Mouse (Mus musculus) kidney, embryonic 14.5 days (tissue): ENCODE data around the gene Lsm14a. TPM values are rescaled to one million over a fixed set of nuclear protein-coding genes. Genes with fewer than 3 reads are reported as not detected.
"Not testable (repeated sequence)": the region's sequence is repeated elsewhere in the genome, so short reads cannot be mapped to it uniquely, and the experiment has no call there.

Experiments
- ATAC-seq: fragments of 200-750 bp; cut with Nextera tagmentation; 2 replicates; pipeline ENCODE4 v1.8.0; 2017; ENCODE audit warnings: moderate number of reproducible peaks, mild to moderate bottlenecking, moderate TSS enrichment, moderate library complexity; ENCODE audit not compliant: low FRiP score, low TSS enrichment
- H3K27ac ChIP-seq: fragments of 300-500 bp; sonication (generic); 2 replicates; pipeline ENCODE4 v1.5.1; 2014; ENCODE audit warnings: low read depth, mild to moderate bottlenecking, low read length, moderate library complexity, mixed read lengths
- H3K27me3 ChIP-seq: fragments of 300-500 bp; sonication (generic); 2 replicates; pipeline ENCODE4 v1.6.1; 2014; ENCODE audit warnings: mild to moderate bottlenecking, low read length; ENCODE audit not compliant: control insufficient read depth, insufficient read depth
- H3K36me3 ChIP-seq: fragments of 300-500 bp; sonication (generic); 2 replicates; pipeline ENCODE4 v1.6.1; 2014; ENCODE audit warnings: low read length, mixed read lengths; ENCODE audit not compliant: control insufficient read depth, insufficient read depth
- H3K4me1 ChIP-seq: fragments of 300-500 bp; sonication (generic); 2 replicates; pipeline ENCODE4 v1.6.1; 2014; ENCODE audit warnings: low read length, mixed read lengths; ENCODE audit not compliant: control insufficient read depth, insufficient read depth
- H3K4me2 ChIP-seq: fragments of 300-500 bp; sonication (generic); replicated peaks from 2 replicates; pipeline ENCODE4 v1.6.1; 2014; ENCODE audit warnings: low read depth, mild to moderate bottlenecking, low read length
- H3K4me3 ChIP-seq: fragments of 300-500 bp; sonication (generic); 2 replicates; pipeline ENCODE4 v1.5.1; 2014; ENCODE audit warnings: mild to moderate bottlenecking, low read length
- H3K9ac ChIP-seq: fragments of 300-500 bp; sonication (generic); 2 replicates; pipeline ENCODE4 v1.6.1; 2014; ENCODE audit warnings: low read depth, mild to moderate bottlenecking, low read length, moderate library complexity
- H3K9me3 ChIP-seq: fragments of 300-500 bp; sonication (generic); 2 replicates; pipeline ENCODE4 v1.6.1; 2016; ENCODE audit warnings: low read length; ENCODE audit not compliant: control insufficient read depth
- WGBS: fragments of 180-500 bp; shearing (Covaris S2); extraction: QIAGEN DNeasy Blood & Tissue Kit; methylation state at CpG from one replicate; pipeline ENCODE4 v1.1.7; 2014; 5-methylcytosine and 5-hydroxymethylcytosine counted together
- polyA plus RNA-seq: library from polyadenylated mRNA; unstranded; fragments of >200 nt; fragmentation: Nextera tagmentation; extraction: Ambion mirVana; gene quantifications from 2 replicates; pipeline ENCODE4 v1.2.1, GENCODE M21; 2014

The Lsm14a gene
- polyA plus RNA-seq, 1 experiment from 2014 or later, result 59.4 TPM

DNA sequence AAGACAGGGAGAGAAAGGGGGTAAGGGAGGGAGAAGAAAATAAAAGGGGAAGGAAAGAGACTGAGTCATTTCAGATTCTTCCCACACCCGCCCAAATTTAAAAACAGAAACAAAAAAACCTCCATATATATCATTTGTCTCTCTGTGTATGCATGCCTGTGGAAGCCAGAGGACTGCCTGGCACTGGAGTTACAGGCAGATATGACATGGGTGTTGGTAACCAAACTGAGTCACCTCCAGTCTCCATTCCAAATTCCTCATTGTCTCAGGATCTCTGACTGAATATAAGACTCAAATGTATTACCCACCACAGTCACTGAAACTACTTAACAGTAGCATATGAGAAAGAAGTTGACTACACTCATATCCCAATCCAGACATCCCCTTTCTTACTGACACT, 45.1 kb downstream of the Lsm14a start:
- H3K27me3 ChIP-seq, result no peaks in the 10 kb centered on the region
- peaks cover 94% of the 10 kb centered on the region for H3K36me3 ChIP-seq
- no peaks in the 10 kb centered on the region for H3K4me1 ChIP-seq
- H3K27ac ChIP-seq, result no peak overlapping the region
- H3K9ac ChIP-seq, result no peak overlapping the region
- 88% methylated on average over 1 of the region's 1 CpGs for WGBS
- H3K4me2 ChIP-seq, result no peak overlapping the region
- H3K4me3 ChIP-seq, result no peak overlapping the region
- ATAC-seq, result no peak
- no peaks in the 10 kb centered on the region for H3K9me3 ChIP-seq

GRCm38 (mm10) chr7:34347041-34347440, 46.1 kb downstream of the Lsm14a start:
- no peaks in the 10 kb centered on the region for H3K27me3 ChIP-seq
- H3K9ac ChIP-seq, result no peak overlapping the region
- H3K36me3 ChIP-seq, result peaks cover 94% of the 10 kb centered on the region
- no peaks in the 10 kb centered on the region for H3K4me1 ChIP-seq
- no peak for ATAC-seq
- no peak overlapping the region for H3K4me3 ChIP-seq
- no peak overlapping the region for H3K4me2 ChIP-seq
- WGBS, result 92% methylated on average over 3 of the region's 3 CpGs
- H3K9me3 ChIP-seq, result no peaks in the 10 kb centered on the region
- no peak overlapping the region for H3K27ac ChIP-seq

GRCm38 (mm10) chr7:34346505-34346904, 46.6 kb downstream of the Lsm14a start:
- ATAC-seq, result no peak
- Histone ChIP-seq H3K27me3 (no peaks in the 10 kb centered on the region), H3K27ac (no peak overlapping the region), H3K4me2 (no peak overlapping the region), H3K4me1 (no peaks in the 10 kb centered on the region), H3K4me3 (no peak overlapping the region), H3K9me3 (no peaks in the 10 kb centered on the region), H3K9ac (no peak overlapping the region), H3K36me3 (peaks cover 96% of the 10 kb centered on the region)
- 93% methylated on average over 4 of the region's 4 CpGs for WGBS

- no peak for ATAC-seq
- WGBS, result 78% methylated on average over 10 of the region's 10 CpGs
- no peak overlapping the region for H3K4me3 ChIP-seq
- peaks cover 66% of the 10 kb centered on the region for H3K36me3 ChIP-seq
- no peak overlapping the region for H3K27ac ChIP-seq
- no peak overlapping the region for H3K9ac ChIP-seq
- H3K27me3 ChIP-seq, result no peaks in the 10 kb centered on the region
- H3K4me1 ChIP-seq, result no peaks in the 10 kb centered on the region
- no peaks in the 10 kb centered on the region for H3K9me3 ChIP-seq
- no peak overlapping the region for H3K4me2 ChIP-seq
Observed at GRCm38 (mm10) chr7:34342040-34342793, 50.9 kb downstream of the Lsm14a start.

- Histone ChIP-seq H3K27me3 (no peaks in the 10 kb centered on the region), H3K4me3 (no peak overlapping the region), H3K36me3 (peaks cover 52% of the 10 kb centered on the region), H3K9me3 (no peaks in the 10 kb centered on the region), H3K27ac (no peak overlapping the region), H3K9ac (no peak overlapping the region), H3K4me1 (no peaks in the 10 kb centered on the region), H3K4me2 (no peak overlapping the region)
- no peak for ATAC-seq
- 89% methylated on average over 5 of the region's 5 CpGs for WGBS
Observed at GRCm38 (mm10) chr7:34340841-34341240, 52.3 kb downstream of the Lsm14a start.

GRCm38 (mm10) chr7:34339164-34339489, 54.0 kb downstream of the Lsm14a start:
- ATAC-seq, result no peak
- no peak overlapping the region for H3K4me3 ChIP-seq
- H3K9ac ChIP-seq, result no peak overlapping the region
- H3K4me2 ChIP-seq, result no peak overlapping the region
- H3K4me1 ChIP-seq, result no peaks in the 10 kb centered on the region
- peaks cover 36% of the 10 kb centered on the region for H3K36me3 ChIP-seq
- 74% methylated on average over 5 of the region's 5 CpGs for WGBS
- H3K27ac ChIP-seq, result no peak overlapping the region
- no peaks in the 10 kb centered on the region for H3K9me3 ChIP-seq
- H3K27me3 ChIP-seq, result no peaks in the 10 kb centered on the region

DNA sequence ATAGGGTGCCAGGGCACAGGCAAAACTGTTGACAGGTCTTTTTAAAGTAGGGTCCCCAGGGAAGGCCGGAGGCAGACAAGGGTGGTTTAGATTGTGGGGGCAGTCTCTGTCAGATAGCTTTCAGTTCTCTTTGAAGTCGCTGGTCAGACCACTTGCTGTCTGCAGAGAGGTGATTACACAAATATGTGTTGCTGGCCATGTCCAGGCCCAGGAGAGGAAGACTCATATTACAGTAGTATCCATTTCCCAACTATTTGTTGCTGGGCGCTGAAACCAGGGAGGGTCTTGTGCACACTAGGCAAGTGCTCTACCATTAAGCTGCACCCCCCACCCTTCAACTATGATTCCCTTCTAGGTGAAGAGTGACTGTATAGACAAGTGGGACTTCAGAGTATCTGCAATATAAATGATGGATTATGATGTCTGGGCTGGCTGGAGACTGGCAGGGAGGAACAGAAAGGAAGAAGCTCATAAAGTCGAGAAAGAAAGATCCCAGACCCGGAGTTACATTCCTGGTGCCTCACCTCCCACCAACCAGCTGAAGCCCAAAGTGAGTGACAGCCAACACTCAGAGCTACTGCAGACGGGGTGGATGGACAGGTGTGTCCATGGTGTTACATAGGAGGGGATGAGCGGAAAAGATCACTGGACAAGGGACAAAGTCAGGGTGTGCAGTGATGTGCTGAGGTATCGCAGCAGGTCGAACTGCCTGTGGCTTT, 54.5 kb downstream of the Lsm14a start:
- H3K4me1 ChIP-seq, result no peaks in the 10 kb centered on the region
- no peak overlapping the region for H3K4me3 ChIP-seq
- WGBS, result 39% methylated on average over 9 of the region's 9 CpGs
- H3K36me3 ChIP-seq, result peaks cover 31% of the 10 kb centered on the region
- H3K27me3 ChIP-seq, result no peaks in the 10 kb centered on the region
- H3K27ac ChIP-seq, result no peak overlapping the region
- H3K4me2 ChIP-seq, result no peak overlapping the region
- H3K9ac ChIP-seq, result no peak overlapping the region
- peak; percentile 76; the same call in 1 of the 2 replicates for ATAC-seq
- H3K9me3 ChIP-seq, result no peaks in the 10 kb centered on the region

GRCm38 (mm10) chr7:34337268-34337667, 55.8 kb downstream of the Lsm14a start:
- H3K36me3 ChIP-seq, result peaks cover 18% of the 10 kb centered on the region; the same call in 1 of the 2 replicates
- ATAC-seq, result no peak
- H3K27me3 ChIP-seq, result no peaks in the 10 kb centered on the region
- H3K9me3 ChIP-seq, result no peaks in the 10 kb centered on the region
- H3K4me1 ChIP-seq, result no peaks in the 10 kb centered on the region
- no peak overlapping the region for H3K9ac ChIP-seq
- no peak overlapping the region for H3K27ac ChIP-seq
- no peak overlapping the region for H3K4me3 ChIP-seq
- WGBS, result 81% methylated on average over 2 of the region's 2 CpGs
- H3K4me2 ChIP-seq, result no peak overlapping the region

GRCm38 (mm10) chr7:34336545-34336944, 56.6 kb downstream of the Lsm14a start:
- not testable (repeated sequence) for H3K27ac ChIP-seq, H3K27me3 ChIP-seq, ATAC-seq, H3K4me3 ChIP-seq, H3K4me2 ChIP-seq, H3K9ac ChIP-seq, H3K4me1 ChIP-seq, H3K9me3 ChIP-seq
- WGBS, result 88% methylated on average over 1 of the region's 1 CpGs
- peaks cover 12% of the 10 kb centered on the region; the same call in 1 of the 2 replicates for H3K36me3 ChIP-seq
